ENCODE assay signal across 16 mouse cellular contexts in the genomic region with DNA sequence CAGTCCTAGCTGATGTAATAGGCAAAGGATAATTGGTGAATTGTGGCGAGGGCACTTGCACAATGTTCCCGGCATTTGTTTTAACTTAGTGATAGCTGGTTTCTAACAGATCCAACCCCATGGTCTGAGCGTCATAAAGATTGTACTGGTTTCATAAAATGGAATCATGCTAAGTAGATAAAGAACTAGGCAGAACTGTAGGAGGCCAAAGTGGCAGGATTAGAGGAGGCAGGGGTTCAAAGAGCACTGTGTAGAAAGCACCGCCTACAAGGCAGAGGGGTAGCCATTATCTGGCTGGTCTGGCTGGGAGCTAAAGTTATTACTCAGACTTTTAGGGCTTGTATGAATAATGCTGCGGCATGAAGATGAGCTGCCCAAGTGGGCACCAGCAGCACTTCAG.
"Had no signal": no experiment of that assay in that cellular context is flagged by ENCODE, and none has a peak within 500 bp of the region (broad histone marks: within the 10 kb centered on the region; RNA-seq: fewer than 3 reads in every experiment).

No protein-coding gene starts in this region.

- H3K36me3 ChIP-seq: midbrain, embryonic 13.5 days; midbrain, embryonic 15.5 days; neural tube, embryonic 12.5 days; stomach, embryonic 15.5 days had no signal

- ATAC-seq: midbrain, embryonic 13.5 days; midbrain, embryonic 15.5 days had no signal

- H3K4me2 ChIP-seq: lung, embryonic 14.5 days; midbrain, embryonic 11.5 days; midbrain, embryonic 13.5 days; midbrain, embryonic 15.5 days; neural tube, embryonic 12.5 days; stomach, embryonic 15.5 days had no signal

- DNase-seq: lung, embryonic 14.5 days; lung, postnatal 10 days; right cerebral cortex, adult 18-20 months; right cerebral cortex, postnatal 25 days; right cerebral cortex, postnatal 4 days; thymus, adult 2 months; thymus, postnatal 36 days had no signal

- H3K4me3 ChIP-seq: megakaryocyte, embryonic 14.5 days; midbrain, embryonic 13.5 days; midbrain, embryonic 15.5 days; neural tube, embryonic 12.5 days; stomach, embryonic 15.5 days had no signal

- H3K9ac ChIP-seq: liver, embryonic 14.5 days; lung, embryonic 14.5 days; midbrain, embryonic 13.5 days; midbrain, embryonic 15.5 days; neural tube, embryonic 12.5 days; stomach, embryonic 15.5 days had no signal

- H3K27me3 ChIP-seq: midbrain, embryonic 13.5 days; midbrain, embryonic 15.5 days; neural tube, embryonic 12.5 days; stomach, embryonic 15.5 days had no signal

- H3K27ac ChIP-seq: liver, embryonic 14.5 days; macrophage; midbrain, embryonic 13.5 days; midbrain, embryonic 15.5 days; neural tube, embryonic 12.5 days; stomach, embryonic 15.5 days; stomach, postnatal 0 days had no signal

- H3K9me3 ChIP-seq: megakaryocyte, embryonic 14.5 days; midbrain, embryonic 13.5 days; midbrain, embryonic 15.5 days; neural tube, embryonic 12.5 days; stomach, embryonic 15.5 days had no signal

- H3K4me1 ChIP-seq: megakaryocyte, embryonic 14.5 days; midbrain, embryonic 13.5 days; midbrain, embryonic 15.5 days; neural tube, embryonic 12.5 days had no signal
